Mouse (Mus musculus) kidney, postnatal 36 days (tissue): ENCODE measurements at regions not wholly inside any gene's neighbourhood (a gene's known extent, or its start where the extent isn't known, plus 50 kb on each side); places are given as distances from the start of the nearest gene placed in this dataset.

Experiments used
- DNase-seq, 2 experiments: peaks; one replicate each; pipeline ENCODE4 v3.0.0; 2021 to 2022; ENCODE audit warnings: mixed read lengths in 2 of 2

DNA sequence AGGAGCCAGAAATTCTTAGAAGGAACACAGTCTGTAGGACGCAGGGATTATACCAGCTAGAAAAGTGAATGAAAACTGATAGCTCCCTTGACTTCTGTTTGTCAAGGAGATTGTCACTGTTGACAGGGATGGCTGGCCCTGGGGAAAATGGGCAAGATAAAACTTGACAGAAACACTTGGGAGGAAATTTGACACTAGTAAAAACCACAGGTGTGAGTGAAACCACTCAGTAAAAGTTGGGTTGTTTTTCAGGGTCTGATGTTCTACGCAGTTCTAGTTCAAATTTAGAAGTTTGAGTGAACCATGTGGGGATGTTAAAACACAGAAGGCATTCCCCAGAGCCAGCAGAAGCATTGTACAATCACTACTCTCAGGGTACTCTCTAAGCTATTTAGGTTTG, 246.6 kb upstream of the Prep start:
- no peak for DNase-seq

DNA sequence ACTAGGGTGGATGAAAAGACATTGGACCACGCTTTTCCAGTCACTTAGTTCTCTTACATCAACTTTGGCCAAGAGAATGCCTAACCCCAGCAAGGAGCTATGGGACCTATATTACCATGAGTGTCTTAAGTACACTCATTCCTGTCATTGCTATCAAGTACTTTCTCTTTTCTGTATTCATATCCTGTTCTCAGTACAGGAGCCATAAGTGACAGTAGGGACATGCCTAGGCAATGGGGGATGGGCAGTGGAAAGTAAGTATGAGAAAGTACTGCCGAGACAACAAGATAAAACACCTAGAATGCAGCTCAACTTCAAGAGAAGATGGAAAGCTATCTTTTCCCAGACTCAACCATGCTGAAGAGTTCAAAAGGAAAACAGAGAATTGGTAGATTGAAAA, 247.6 kb upstream of the Prep start:
- no peak for DNase-seq

DNA sequence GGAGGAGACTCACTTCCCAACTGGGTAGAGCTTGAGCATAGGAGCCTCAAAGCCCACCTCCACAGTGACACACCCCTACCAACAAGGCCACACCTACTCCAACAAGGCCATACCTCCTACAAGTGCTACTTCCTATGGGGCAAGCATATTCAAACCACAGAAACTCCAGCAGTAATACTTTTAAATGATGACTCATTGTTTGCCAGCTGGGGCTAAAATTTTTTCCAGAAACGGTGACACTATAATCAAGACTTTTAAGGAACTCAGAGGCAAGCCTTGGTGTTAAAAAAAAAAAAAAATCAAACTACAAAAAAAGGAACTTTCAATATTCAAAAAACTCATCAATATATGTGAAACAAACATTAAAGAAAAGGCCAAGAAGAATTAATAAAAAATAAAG, 248.4 kb upstream of the Prep start:
- no peak for DNase-seq

DNA sequence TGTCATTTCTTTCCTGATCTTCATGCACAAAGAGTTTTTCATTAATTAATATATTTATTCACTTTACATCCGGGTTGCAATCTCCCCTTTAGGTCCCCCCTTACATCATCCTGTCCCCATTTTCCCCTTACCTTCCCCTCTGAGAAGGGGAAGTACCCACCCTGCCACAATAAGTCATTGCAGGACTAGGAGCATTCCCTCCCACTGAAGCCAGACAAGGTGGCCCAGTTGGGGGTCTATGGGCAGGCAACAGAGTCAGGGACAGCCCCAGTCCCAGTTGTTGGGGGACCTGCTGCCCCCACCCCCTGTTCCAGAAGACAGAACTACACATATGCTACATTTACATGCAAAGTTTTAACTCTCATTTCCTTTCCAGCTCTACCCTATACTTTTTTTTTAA, 267.9 kb upstream of the Prdm1 start:
- DNase-seq, result no peak

DNA sequence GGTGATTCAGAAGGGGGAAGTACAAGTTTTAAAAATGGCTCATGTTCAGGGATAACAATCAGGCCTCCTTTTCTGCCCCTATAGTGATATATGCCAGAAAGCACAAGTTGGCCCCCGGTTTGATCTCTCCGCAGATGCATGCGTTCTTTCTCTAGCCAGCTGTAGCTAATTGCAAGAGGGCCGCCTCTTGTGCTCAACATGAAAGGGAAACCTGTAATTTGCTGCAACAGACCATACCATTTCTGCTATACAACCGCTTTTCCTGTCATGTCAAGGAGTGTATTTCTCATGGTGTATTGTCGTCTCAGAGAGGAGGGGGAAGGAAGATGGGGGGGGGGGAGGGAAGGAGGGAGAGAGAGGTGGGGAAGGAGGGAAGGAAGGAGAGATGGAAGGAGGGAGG, 257.1 kb upstream of the Prdm1 start:
- DNase-seq, result no peak

DNA sequence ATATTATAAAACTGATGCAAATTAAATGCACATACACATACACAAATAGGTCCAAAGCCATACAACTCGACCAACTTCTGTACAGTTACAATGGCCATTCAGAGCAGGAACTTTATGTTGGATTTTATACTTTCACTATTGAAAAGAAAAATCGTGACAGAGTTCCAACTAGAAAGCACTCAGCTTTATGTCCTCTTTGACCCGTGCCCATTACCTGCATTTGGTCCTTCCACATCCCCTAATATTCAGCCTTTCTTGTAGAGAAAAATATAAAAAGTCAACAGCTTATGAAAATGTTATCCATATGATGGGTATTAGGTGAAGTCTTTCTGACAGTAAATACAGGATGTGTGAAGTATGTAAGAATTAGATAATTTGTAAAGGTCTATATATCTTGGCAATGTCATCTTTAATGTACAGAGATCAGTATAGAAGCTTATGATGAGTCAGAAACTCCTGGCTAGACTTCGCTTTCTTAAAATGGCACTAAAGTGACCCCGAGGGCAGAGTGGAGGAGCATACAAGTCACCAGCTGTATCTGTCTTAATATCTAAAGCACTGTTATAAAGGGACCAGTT, 252.2 kb upstream of the Prdm1 start:
- DNase-seq, result no peak

DNA sequence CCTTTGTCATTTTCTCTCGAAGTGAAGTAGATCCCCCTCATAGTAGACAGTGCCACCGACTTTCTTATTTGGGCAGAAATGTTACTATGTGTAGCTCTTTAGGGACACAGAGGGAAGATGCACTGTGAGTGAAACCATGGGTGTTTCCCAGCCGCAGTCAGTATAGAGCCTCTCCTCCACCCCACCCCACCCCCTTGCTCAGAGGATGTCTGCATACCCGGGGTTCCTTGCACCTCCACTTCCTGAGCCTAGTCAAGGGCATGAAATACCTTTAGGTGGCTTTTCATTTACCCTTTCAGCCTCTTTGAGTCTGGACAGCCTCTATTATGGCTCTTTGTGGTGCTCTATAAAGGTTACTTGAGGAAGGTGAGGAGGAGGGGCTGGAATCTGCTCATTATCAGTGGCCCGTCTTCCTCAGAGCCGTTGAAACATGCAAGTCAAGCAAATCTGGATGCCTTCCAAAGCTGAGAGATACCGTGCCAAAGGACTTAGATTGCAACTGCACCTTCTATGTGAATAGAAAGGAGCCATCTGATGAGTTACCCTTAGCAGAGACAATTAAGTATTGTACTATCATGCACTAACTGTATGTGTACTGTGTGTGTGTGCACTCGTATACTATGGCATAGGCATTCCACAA, 251.4 kb upstream of the Prdm1 start:
- peak; percentile 2 to 16 for DNase-seq

DNA sequence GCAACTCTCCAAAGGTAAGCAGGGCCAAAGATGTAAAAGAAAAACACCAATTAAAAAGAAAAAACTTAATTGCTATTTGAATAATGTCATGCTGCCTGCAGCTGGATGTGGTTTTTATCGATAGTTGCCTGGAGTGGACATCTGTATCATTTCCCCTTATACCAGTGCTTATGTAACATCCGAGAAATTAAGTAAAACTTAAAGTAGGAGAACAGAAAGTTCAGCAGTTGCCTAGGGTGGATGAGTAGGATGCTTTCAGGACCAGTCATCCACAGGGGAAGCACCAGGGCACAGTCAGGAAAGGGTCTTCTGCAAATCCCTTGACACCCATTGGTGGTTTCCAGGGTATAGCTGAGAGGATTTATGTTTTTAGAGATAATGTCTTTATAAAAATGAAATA, 248.9 kb upstream of the Prdm1 start:
- DNase-seq, result no peak

DNA sequence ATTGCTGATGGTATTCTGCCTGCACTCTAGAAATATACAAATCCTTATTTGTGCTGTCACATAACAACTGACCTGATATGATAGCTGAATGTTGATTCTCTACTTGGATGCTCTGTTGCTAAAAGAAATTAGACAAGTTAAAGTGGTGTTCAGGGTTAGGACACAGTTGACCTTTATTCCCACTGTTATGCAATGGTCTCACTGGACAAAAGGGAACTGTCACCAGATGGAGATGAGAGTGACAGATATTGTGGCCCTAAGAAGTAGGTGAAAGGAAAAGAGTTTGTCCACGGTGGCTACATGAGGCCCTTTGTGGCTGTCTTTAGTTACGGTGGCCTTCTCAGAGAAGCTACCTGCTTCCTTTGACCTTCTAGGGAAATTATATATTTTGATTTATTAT, 247.9 kb upstream of the Prdm1 start:
- no peak for DNase-seq

DNA sequence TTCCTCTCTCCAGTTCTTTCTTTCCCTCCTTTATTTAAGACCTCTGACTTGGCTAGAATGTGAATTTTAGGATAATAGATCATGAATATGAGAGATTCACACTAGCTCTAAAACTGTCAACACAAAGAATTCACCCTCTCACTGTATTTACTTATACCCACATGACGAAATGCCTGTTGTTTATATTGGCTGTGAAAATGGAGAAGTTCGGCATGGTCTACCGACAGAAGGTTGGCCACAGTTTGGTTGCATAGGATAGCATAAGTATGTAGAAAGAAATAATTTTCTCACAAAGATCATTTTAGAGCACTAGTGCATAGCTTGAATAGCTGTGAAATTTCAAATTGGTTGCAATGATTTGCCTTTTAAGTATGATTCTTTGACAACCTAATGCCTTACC, 237.2 kb upstream of the Prdm1 start:
- DNase-seq, result no peak

DNA sequence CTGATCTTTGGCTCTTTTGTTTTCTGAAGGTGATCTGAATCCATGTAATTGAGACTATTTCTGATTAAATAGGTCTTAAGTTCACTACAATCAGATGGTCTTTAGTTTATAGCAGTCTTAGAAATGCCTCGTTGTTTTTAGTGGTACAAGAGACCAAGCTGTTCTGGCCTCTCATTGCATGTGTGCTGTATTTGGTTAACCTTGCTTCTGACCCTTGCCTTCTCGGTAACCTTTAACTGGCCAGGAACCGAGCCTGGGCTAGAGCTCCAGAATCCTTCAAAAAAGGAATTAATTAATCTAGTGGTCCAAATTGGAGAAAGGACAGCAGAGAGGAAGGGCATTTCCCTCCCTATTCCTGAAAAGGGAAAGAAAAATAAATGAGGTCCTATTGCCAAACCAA, 234.8 kb upstream of the Prdm1 start:
- DNase-seq, result peak; percentile 17 to 39

DNA sequence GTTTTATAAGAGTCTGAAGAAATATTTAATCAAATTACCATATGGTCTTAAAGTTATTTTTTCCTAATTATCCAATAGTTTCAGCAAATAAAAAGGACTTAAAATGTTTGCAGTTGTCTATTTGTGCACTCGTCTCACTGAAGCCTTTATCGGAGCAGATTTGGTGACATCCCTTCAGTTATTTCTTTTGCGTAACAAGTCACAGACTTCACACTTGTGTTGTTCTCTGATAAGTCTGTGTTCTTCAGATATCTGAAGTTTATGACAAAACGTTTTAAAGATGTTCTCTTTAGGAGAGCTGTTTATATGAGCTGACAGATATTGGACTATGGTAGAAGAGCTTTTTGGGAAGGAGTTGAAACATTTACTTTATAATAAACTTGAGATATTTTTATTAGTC, 233.8 kb upstream of the Prdm1 start:
- no peak for DNase-seq

DNA sequence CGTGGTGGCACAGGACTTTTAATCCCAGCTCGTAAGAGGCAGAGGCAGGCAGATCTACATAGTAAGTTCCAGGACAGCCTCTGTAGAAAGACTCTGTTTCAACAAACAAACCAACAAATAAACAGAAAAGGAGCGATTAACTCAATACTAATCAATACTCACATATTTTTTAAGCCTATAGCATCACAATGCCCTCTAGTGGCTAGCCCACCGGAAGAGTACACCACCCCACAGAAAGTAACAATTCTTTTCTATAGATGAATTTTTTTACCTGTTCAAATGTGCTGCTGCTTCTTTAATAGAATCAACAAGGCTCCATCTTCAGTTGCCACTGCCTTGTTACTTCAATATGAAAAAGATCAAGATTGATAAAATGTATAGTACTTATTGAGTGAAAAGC, 233.0 kb upstream of the Prdm1 start:
- peak in 1 of 2 experiments; percentile 11 for DNase-seq

DNA sequence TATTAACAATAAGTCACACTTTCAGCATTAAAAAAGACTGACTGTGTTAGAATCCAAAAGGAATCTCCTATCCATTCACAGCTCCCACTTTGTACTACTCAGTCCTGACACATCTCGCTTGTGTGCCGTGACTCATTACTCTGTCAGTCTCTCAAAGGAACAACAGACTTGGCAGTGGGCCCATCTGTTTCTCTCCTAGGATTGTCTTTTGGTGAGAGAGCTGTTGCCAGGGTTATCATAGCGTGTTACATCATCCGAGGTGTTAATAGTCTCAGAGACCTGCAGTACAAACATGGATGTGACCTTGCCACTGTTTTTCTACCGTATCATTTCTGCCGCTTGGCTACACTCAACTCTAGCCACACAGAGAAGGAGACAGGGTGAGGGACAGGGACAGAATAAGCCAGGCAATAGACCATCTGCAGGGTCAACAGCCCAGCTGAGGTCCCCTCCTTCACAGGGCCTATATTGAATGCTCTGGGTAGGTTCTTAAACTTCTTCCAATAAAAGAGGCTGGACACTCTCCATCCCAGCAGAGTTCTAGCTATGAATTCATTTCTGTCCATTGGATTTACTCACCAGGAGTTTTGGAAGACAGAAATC, 227.2 kb upstream of the Prdm1 start:
- DNase-seq, result peak in 1 of 2 experiments; percentile 7

DNA sequence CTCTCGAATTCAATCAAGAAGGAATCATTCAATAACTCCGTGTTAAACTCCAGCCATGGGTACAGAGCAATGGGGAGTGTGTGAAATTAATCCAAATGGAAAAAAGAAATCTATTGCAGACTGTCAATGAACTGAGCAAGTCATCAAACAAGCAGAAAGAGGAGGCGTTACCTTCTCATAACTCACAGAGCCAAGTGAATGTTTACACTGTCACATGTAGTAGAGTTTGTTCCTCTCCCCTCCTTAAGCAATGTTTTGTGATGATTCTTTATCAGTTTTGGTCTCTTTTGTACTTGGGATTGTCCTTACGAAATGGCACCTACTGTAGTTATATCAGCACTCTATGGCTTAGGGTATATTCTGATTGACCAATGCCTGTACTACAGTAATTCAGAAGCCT, 226.6 kb upstream of the Prdm1 start:
- no peak for DNase-seq

DNA sequence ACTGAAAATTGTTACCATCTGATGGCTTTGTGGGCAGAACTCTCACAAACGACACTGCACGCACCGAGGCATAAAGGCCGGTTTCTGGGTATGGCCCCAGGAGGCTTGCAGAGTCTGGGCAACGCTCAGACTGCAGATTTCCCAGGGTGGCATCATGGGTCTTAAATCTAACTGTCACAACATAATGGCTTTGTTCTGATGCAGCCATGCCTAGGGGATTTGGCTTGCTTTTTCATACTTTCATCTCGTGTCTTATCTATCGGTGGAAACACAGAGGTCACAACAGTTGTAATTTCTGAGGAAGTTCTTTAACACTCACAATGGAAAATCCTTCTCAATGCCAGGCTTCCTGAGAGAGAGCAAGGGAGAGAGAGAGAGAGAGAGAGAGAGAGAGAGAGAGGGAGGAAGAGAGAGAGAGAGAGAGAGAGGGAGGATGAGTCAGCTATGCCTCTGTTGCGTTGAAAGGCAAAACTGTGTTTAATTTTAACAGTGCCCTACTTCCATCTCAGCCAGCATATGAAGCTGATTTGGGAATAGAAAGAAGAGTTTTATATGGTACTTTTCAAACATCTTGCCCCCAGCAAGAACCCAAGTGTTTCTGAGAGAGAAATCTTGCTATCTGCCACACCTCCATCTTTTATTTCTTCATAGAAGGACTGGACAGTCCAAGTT, 224.6 kb upstream of the Prdm1 start:
- DNase-seq, result no peak

DNA sequence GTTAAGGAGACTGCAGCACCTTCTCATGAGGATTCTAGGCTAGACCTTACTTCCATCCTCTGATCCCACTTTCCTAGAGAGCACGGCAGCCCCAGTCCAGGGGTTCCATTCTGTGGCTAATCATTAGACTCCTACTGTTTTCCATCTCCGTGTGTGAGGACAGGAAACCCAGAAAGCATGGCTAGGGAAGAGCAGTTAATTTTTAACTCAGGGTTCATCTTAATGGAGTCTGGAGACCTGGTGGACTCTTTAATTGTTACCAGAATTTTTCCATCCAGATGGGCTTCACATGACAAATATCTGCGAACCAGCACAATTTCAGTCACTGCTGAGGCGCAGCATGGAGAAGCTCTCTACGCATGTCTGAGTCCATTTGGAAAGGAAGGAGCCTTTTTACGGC, 222.8 kb upstream of the Prdm1 start:
- DNase-seq, result peak; percentile 47 to 79

DNA sequence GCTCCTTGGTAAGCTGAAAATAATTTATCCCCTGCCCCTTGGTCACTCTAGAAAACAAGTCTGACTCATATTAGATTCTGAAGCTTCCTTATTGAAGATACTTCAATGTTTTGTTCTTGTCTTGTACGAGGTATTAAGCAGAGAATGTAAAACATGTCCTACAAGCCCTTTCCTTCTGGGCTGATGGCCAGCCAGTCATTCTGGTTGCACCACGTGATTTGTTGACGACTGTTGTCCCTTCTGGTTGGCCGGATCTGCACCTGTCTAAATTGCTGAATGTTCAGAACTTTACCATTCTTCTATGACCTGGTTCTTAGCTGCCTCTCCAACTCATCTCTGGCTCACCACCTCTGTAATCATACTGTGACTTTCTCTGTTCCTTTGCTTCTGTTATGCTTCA, 220.9 kb upstream of the Prdm1 start:
- peak; percentile 46 to 61 for DNase-seq

DNA sequence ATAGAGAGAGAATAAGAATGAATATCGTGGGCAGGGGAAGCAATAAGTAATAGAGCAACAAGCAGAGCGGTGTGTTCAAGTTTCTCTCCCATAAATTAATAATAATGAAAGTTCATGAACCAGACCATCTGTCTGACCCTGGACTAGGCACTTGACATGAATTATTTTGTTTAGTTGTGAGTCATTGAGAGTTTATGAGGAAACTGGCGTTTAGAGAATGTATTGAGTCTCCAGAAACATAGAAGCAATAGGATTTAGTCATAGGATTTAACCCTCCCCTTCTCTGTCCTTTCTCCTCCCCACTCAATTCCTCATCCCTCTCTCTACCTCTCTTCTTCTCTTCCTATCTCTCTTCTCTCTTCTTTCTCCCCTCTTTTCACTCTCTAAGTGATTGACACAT, 219.1 kb upstream of the Prdm1 start:
- no peak for DNase-seq

DNA sequence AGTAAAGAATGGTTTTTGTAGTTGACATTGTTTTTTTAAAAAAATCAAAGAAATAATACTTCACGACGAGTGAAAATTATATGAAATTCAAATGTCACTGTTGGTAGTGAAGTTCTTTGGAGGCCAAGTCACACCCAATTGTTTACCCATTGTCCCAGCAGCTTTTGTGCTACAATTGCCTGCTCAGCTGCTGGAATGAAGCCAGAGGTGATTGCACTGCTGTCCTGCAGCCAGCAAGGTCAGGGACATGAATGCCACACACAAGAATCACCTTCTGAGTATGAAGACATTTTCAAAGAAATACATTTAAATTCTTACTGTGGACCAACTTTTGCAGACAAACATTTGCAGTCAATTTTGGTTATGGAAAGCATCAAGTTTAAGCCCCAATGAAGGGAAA, 215.9 kb upstream of the Prdm1 start:
- peak; percentile 42 to 66 for DNase-seq

DNA sequence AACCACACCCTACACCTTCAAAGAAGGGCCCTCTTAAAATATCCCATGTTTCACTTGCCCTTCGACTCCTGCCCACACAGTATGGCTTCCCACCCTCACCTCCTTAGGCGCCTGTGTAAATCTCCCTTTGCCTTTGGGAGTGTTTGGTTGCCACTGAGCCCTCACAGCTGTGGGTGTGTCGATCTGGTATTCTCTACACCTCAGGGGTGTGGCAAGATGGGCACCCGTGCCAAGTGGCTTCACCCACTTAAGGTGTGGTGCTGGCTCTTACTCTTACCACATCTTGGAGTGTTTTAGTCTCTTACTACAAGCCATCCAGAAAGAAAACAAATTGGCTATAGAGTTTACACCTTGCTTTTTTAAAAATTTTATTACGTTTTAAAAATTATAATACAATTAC, 205.3 kb upstream of the Prdm1 start:
- no peak for DNase-seq

DNA sequence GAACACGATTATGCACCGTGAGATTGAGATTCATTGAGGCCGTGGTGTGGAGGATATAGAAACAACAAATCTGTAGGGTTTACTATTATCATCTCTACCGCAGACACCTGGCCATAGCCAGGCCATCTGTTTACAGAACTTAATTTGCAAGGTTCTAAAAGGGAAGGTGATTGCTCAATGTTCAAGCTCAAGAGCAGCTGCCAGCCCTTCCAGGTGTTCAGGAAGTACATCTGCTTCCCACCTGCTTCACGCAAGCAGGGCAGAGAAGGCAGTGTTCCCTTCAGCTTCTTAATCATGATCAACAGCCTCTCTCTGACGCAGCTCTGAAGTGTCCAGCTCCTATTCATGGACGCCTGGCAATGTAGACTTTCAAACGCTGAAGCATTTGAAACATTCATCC, 202.4 kb upstream of the Prdm1 start:
- DNase-seq, result no peak

DNA sequence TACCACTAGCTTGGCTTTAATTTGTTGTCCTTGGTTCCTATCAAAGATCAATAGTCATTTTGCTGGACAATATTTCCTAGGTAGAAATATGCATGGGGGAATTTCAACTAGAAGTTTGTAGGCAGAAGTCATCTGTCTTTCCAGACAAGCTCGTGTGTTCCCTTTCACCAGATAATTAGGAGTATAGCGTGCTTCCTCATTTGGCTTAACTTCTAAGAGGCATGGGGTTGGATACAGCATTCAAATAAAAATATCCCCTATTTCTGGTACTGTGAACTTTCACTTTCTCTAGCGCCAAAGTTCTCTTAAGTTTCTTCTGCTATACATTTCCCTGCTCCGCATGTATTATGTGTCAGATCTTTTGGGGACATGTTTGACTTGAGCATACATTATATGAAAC, 200.7 kb upstream of the Prdm1 start:
- no peak for DNase-seq

DNA sequence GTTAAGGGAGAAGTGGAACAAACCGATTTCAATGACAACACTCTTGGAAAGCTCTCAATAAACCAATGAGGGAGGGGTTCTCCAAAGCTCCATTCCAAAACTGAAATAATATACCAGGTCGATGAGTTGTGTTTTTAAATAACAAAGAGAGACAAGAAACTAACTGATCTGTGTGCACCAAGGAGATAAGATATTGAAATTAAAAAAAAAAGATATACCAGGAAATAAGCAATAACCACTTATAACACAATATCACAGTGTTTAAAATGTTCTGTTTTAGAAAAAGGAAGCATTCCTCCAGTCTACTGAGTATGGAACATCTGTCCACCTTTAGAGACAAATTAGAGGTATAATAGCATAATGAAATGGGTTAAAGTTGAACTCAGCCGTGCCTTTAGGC, 196.3 kb upstream of the Prdm1 start:
- DNase-seq, result no peak
